Mouse (Mus musculus): ENCODE results near the gene Iqch. TPM values are rescaled to one million over a fixed set of nuclear protein-coding genes. Genes with fewer than 3 reads are reported as not detected.

The Iqch gene
- polyA plus RNA-seq (2015; fragmentation: Nextera tagmentation; extraction: Ambion mirVana) = 0.15 TPM in 1 of 2 replicates, not detected in the other

DNA sequence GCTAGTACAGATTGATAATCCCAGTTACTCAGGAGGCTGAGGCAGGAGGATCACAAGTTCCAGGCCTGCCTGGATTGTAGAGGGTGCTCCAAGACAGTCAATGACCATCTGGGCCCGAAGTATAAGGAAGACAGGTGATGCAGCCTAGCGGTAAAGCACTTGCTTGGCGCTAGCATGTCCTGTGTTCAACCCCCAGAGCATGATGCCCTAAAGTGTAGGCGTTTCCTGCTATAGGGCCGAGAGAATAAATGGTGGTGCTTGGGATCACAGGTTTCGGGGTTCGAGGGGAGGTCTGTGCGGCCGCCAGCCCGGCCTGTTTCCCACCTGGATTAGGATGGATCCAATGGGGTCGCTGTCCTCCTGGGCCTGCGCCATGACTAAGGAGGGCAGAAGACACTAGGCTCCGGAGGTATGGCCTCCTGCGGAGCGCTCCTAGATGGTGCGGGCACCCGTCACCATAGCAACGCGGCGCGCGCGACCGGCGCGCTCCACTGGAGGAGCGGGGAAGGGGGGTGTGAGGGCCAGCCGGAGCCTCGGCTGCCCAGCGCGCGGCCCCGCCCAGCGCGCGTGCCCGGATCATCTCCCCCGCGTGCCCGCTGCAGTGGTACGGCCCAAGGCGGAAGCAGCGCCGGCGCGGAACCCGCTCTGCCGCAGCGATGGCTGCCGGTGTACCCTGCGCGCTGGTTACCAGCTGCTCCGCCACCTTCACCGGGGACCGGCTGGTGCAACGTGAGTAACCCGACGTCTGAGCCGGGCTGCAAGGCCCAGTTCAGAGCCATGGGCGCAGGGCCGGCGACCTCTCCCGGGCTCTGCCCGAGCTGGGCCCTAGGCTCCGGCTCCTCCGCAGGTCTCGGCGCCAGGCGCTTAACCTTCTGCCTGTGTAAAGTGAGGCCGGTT lies at the start of gene Iqch, which contains the start of gene Aagab:
TSS of gene Iqch (minus strand) at position 451 of the 897 bp plus-strand sequence.
TSS of gene Aagab (plus strand) at position 618 of the 897 bp plus-strand sequence.
- Histone ChIP-seq H3K9me3 (no peaks in the 10 kb centered on the region), H3K4me2 (replicated peaks) (peak within 1 kb of the TSS; percentile 72), H3K36me3 (no peaks in the 10 kb centered on the region), H3K9ac (replicated peaks) (peak within 1 kb of the TSS; percentile 80), H3K4me1 (replicated peaks) (peaks cover 15% of the 10 kb centered on the region), H3K27me3 (no peaks in the 10 kb centered on the region), H3K27ac (peak within 1 kb of the TSS; percentile 85), H3K4me3 (replicated peaks) (peak within 1 kb of the TSS; percentile 74)
- peak; percentile 99 for ATAC-seq
- 2% methylated on average over 60 of the region's 70 CpGs for WGBS

- Histone ChIP-seq H3K4me3 (replicated peaks) (no peak overlapping the region), H3K36me3 (peaks cover 20% of the 10 kb centered on the region), H3K9ac (replicated peaks) (no peak overlapping the region), H3K4me2 (replicated peaks) (no peak overlapping the region), H3K4me1 (replicated peaks) (peaks cover 44% of the 10 kb centered on the region), H3K27ac (no peak overlapping the region), H3K9me3 (no peaks in the 10 kb centered on the region), H3K27me3 (no peaks in the 10 kb centered on the region)
- 84% methylated on average over 11 of the region's 11 CpGs for WGBS
- no peak for ATAC-seq
These were observed 49.3 kb upstream of the Iqch start for GRCm38 (mm10) chr9:63651594-63651993.

GRCm38 (mm10) chr9:63650905-63651304 lies 48.6 kb upstream of the Iqch start:
- H3K27ac ChIP-seq = 0 out of 2 replicates have a peak overlapping the region, but pooled peaks have one; percentile 16
- no peak overlapping the region for H3K4me2 ChIP-seq (replicated peaks)
- H3K27me3 ChIP-seq = no peaks in the 10 kb centered on the region
- H3K9ac ChIP-seq (replicated peaks) = no peak overlapping the region
- no peaks in the 10 kb centered on the region for H3K9me3 ChIP-seq
- no peak overlapping the region for H3K4me3 ChIP-seq (replicated peaks)
- peaks cover 44% of the 10 kb centered on the region for H3K4me1 ChIP-seq (replicated peaks)
- H3K36me3 ChIP-seq = peaks cover 21% of the 10 kb centered on the region
- WGBS = 88% methylated on average over 14 of the region's 14 CpGs
- 0 out of 2 replicates have a peak, but pooled peaks have one; percentile 51 for ATAC-seq

DNA sequence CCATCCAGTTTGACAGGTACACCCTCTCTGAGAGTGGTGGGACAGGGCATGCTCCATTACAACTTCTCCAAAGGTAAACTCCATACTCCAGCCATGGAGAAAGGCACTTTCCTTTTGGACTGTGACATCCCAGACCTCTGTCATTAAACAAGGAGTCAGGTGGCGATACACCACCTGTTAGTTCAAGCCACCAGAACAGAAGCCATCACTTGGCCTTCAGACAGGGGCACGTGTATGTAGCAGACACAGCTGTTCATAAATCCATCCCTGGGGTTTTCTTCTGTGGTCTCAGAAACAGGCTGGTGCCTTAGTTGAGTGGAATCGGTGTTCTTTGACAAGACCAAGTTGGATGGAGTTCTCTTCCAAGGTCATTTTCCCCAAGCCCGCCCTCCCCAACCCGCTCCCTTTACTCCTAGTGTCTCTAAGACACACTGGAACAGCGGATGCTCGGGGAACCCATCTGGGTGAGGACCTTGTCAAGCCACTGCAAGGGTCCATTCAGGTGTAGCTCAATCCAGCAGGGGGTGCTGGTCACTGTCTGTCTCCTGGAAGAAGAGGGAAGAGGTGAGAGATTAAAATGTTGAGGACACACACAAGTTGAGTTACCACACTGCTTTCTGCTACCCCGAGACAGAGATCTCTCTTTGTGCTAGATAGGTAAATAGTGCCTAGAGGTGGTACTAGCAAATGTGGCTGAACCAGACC lies 47.7 kb upstream of the Iqch start:
- 93% methylated on average over 8 of the region's 8 CpGs for WGBS
- ATAC-seq = no peak
- Histone ChIP-seq H3K27ac (no peak overlapping the region), H3K9ac (replicated peaks) (no peak overlapping the region), H3K4me1 (replicated peaks) (peaks cover 39% of the 10 kb centered on the region), H3K27me3 (no peaks in the 10 kb centered on the region), H3K9me3 (no peaks in the 10 kb centered on the region), H3K36me3 (peaks cover 22% of the 10 kb centered on the region), H3K4me3 (replicated peaks) (no peak overlapping the region), H3K4me2 (replicated peaks) (no peak overlapping the region)

DNA sequence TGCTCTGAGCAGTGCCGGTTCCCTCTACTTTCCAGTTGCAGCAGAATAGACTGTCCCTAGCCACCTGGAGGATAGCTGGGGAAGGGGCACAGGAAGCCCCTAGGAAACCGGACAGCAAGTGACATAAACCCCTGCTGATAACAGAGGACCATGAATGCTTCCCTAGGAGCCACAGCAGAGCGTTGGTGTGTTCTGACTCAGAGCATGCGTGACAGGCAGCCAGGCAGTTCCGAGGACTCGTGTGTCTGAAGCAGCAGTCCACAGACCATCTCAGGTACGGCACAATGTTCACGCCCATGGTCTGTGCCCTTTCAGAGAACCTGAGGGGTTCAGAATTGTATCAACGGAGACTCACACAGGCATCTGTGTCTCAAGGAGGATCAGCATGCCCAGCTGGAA lies 46.2 kb upstream of the Iqch start:
- WGBS = 84% methylated on average over 9 of the region's 9 CpGs
- H3K27me3 ChIP-seq = no peaks in the 10 kb centered on the region
- no peak overlapping the region for H3K4me3 ChIP-seq (replicated peaks)
- no peak overlapping the region for H3K9ac ChIP-seq (replicated peaks)
- H3K4me1 ChIP-seq (replicated peaks) = peaks cover 24% of the 10 kb centered on the region
- no peaks in the 10 kb centered on the region for H3K9me3 ChIP-seq
- ATAC-seq = no peak
- peaks cover 32% of the 10 kb centered on the region for H3K36me3 ChIP-seq
- no peak overlapping the region for H3K27ac ChIP-seq
- no peak overlapping the region for H3K4me2 ChIP-seq (replicated peaks)

DNA sequence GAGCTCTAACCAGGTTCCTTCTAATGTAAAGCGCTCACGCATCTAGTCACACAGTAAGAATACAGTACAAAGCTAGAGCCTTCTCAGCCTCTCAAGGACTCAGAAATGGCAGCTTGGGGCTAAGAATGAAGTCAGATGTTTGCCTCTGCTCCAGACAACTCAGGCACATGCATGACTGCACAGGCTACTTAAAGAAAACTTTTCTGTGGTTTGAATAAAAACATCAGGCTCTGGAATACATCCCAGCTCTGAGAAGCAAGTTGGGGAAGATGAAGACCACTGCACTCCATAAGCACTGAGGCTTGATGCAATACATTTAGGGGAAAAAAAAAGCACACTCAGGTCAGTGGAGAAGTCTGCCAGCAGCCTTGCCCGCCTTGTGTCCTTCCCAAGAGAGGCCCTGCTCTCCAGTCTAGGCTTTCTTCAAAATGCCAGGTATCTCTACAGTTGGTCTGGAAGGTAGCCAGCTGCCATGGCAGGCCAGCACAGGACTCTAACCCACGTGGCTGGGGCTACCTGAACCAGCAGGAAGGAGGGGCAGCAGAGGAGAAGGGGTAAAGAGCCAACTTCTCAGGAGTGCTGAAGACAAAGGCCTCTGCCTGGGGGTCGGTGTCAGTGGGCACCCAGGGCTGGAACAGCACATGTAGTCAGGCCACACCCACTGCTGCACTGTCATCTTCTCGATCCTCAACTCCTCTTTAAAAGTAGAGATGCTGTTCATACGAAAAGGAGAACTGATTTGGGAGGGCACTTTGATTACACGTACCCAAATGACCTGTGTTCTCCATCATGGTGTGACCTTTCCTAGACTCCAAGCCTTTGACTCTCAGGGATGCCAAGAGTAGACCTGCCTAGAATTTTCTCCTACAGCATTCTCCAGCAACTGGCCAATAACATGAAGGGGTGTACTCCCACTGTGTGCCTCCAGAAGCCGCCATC lies 45.6 kb upstream of the Iqch start:
- Histone ChIP-seq H3K4me2 (replicated peaks) (no peak overlapping the region), H3K36me3 (peaks cover 38% of the 10 kb centered on the region), H3K4me1 (replicated peaks) (peaks cover 17% of the 10 kb centered on the region), H3K9me3 (no peaks in the 10 kb centered on the region), H3K27me3 (no peaks in the 10 kb centered on the region), H3K9ac (replicated peaks) (no peak overlapping the region), H3K4me3 (replicated peaks) (no peak overlapping the region), H3K27ac (0 out of 2 replicates have a peak overlapping the region, but pooled peaks have one; percentile 19)
- no peak for ATAC-seq
- WGBS = 85% methylated on average over 9 of the region's 9 CpGs

DNA sequence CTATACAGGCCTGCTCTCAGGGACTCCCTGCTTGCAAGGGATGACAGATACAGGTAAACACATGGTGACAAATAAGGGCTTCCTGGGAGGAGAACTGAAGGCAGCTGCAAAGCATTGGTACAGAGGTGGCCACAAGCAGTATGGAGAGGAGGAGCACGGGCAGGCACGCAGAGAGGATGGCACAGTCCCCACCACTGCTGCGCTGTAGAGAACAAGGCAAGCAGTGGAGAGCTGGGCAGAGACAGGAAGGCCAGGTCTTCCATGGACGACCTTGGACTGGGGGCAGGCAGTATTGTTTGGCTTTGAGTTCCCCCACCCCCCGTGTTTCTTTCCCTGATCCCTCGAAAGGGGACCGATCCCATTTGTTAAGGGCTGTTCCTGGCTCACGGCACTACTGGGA lies 42.8 kb upstream of the Iqch start:
- Histone ChIP-seq H3K9ac (replicated peaks) (no peak overlapping the region), H3K27ac (no peak overlapping the region), H3K27me3 (no peaks in the 10 kb centered on the region), H3K4me2 (replicated peaks) (no peak overlapping the region), H3K4me1 (replicated peaks) (0 out of 2 replicates have a peak, but pooled peaks cover under 1% of the 10 kb centered on the region), H3K9me3 (no peaks in the 10 kb centered on the region), H3K4me3 (replicated peaks) (no peak overlapping the region), H3K36me3 (peaks cover 55% of the 10 kb centered on the region)
- 85% methylated on average over 8 of the region's 8 CpGs for WGBS
- no peak for ATAC-seq

- Histone ChIP-seq H3K36me3 (peaks cover 61% of the 10 kb centered on the region), H3K9me3 (no peaks in the 10 kb centered on the region), H3K4me1 (replicated peaks) (no peaks in the 10 kb centered on the region), H3K4me3 (replicated peaks) (no peak overlapping the region), H3K27ac (no peak overlapping the region), H3K9ac (replicated peaks) (no peak overlapping the region), H3K27me3 (no peaks in the 10 kb centered on the region), H3K4me2 (replicated peaks) (no peak overlapping the region)
- no peak for ATAC-seq
- WGBS = 94% methylated on average over 6 of the region's 6 CpGs
These were observed 41.7 kb upstream of the Iqch start for GRCm38 (mm10) chr9:63644011-63644410.

DNA sequence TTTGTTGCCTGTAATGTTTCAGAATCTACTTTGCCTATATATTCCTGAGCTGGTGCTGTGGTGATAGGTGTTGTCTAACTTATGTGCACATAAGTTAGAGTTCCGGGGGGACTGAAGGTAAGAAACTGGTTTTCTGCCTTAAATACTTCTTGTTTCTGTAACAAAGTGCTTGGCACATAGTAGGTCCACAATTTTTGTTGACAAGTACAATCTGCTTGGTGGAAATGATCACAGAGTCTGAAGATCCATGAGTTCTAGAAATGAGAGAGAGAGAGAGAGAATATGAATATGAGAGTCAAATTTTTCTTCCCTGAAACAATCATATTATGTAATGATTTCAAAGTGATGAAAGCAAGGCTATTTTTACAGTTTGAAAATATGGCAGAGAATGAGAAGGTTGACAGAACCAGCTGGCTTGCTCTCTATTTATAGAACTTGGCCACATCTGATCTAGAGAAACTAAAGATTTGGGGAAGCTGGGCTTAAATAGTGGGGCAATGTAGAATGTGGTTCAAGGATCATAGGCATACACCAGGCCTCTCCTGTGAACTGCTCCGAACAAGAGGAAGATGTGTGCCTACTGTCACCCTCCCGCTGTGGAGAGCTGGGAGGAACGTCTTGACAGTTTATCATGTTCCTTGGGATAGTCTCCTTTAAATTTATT lies 39.8 kb upstream of the Iqch start:
- Histone ChIP-seq H3K27ac (no peak overlapping the region), H3K9me3 (no peaks in the 10 kb centered on the region), H3K9ac (replicated peaks) (no peak overlapping the region), H3K4me3 (replicated peaks) (no peak overlapping the region), H3K36me3 (peaks cover 66% of the 10 kb centered on the region), H3K4me2 (replicated peaks) (no peak overlapping the region), H3K4me1 (replicated peaks) (no peaks in the 10 kb centered on the region), H3K27me3 (no peaks in the 10 kb centered on the region)
- no peak for ATAC-seq
- WGBS = 89% methylated on average over 4 of the region's 4 CpGs

- Histone ChIP-seq H3K4me1 (replicated peaks) (peaks cover 11% of the 10 kb centered on the region), H3K36me3 (peaks cover 43% of the 10 kb centered on the region), H3K27ac (no peak overlapping the region), H3K9me3 (no peaks in the 10 kb centered on the region), H3K4me3 (replicated peaks) (no peak overlapping the region), H3K9ac (replicated peaks) (no peak overlapping the region), H3K4me2 (replicated peaks) (no peak overlapping the region), H3K27me3 (no peaks in the 10 kb centered on the region)
- ATAC-seq = no peak
- WGBS = 72% methylated on average over 7 of the region's 7 CpGs
These were observed 33.8 kb upstream of the Iqch start for GRCm38 (mm10) chr9:63636113-63636512.

DNA sequence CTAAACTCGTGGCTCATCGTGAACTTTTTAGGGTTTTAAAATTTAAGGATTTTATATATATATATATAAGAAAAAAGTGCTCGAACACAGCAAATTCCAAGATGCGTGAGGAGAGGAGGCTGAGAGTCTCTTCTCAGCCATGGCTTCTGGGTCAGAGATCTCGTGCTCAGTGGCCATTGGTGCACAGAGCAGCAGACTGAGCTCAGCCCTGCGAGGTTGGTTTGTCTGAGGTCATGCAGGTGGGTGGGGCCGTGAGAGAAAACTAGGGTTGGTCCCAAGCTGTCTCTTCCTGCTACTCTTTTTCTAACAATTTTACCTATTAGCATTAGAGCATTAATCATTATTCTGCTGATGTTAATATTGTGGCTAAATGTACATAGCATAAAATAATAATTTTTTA lies 31.0 kb upstream of the Iqch start:
- Histone ChIP-seq H3K27ac (no peak overlapping the region; the same call in 1 of the 2 replicates), H3K36me3 (peaks cover 43% of the 10 kb centered on the region), H3K4me1 (replicated peaks) (peaks cover 11% of the 10 kb centered on the region), H3K27me3 (no peaks in the 10 kb centered on the region), H3K4me2 (replicated peaks) (no peak overlapping the region), H3K4me3 (replicated peaks) (no peak overlapping the region), H3K9ac (replicated peaks) (no peak overlapping the region), H3K9me3 (no peaks in the 10 kb centered on the region)
- 45% methylated on average over 7 of the region's 7 CpGs for WGBS
- no peak for ATAC-seq
